Mouse (Mus musculus) lung, postnatal 14 days (tissue): ENCODE measurements around the gene Nemf.
"Not testable (repeated sequence)": the region's sequence is repeated elsewhere in the genome, so short reads cannot be mapped to it uniquely, and the experiment has no call there.

Experiments used
- DNase-seq: peaks from one replicate; pipeline ENCODE4 v3.0.0; 2021

Nemf gene

GRCm38 (mm10) chr12:69371854-69372671 lies 15.1 kb upstream of the Nemf start, which contains the start of the genes Arf6 and Gm9887:
Gene Arf6 (plus strand): TSS chr12:69372150.
Gene Gm9887 (minus strand): TSS chr12:69372458.
- peak; percentile 99 for DNase-seq

GRCm38 (mm10) chr12:69371421-69371853 lies 14.5 kb upstream of the Nemf start:
- no peak for DNase-seq

- no peak for DNase-seq
Observed at GRCm38 (mm10) chr12:69370936-69371335, 14.0 kb upstream of the Nemf start.

GRCm38 (mm10) chr12:69367557-69367956 lies 10.6 kb upstream of the Nemf start:
- DNase-seq: no peak

GRCm38 (mm10) chr12:69366424-69366823 lies 9.5 kb upstream of the Nemf start:
- no peak for DNase-seq

- no peak for DNase-seq
Observed at GRCm38 (mm10) chr12:69365757-69366156, 8.8 kb upstream of the Nemf start.

- DNase-seq: peak; percentile 88
Observed at GRCm38 (mm10) chr12:69363899-69364762, 7.2 kb upstream of the Nemf start.

DNA sequence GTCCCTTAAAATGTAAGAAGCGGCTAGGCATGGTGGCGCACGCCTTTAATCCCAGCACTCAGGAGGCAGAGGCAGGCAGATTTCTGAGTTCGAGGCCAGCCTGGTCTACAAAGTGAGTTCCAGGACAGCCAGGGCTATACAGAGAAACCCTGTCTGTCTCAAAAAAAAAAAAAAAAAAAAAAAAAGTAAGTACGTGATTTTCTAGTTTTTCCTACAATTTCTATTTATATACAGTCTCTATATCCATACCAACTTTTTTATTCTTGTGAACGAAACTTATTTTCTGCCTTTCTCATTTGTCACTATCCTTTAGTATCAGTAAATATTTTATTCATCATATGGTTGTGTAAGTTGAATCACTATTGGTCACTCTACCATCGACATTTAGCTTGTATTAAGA lies 6.1 kb upstream of the Nemf start:
- DNase-seq: not testable (repeated sequence)

GRCm38 (mm10) chr12:69362388-69362787 lies 5.4 kb upstream of the Nemf start:
- DNase-seq: no peak

- no peak for DNase-seq
Observed at GRCm38 (mm10) chr12:69361919-69362318, 5.0 kb upstream of the Nemf start.

DNA sequence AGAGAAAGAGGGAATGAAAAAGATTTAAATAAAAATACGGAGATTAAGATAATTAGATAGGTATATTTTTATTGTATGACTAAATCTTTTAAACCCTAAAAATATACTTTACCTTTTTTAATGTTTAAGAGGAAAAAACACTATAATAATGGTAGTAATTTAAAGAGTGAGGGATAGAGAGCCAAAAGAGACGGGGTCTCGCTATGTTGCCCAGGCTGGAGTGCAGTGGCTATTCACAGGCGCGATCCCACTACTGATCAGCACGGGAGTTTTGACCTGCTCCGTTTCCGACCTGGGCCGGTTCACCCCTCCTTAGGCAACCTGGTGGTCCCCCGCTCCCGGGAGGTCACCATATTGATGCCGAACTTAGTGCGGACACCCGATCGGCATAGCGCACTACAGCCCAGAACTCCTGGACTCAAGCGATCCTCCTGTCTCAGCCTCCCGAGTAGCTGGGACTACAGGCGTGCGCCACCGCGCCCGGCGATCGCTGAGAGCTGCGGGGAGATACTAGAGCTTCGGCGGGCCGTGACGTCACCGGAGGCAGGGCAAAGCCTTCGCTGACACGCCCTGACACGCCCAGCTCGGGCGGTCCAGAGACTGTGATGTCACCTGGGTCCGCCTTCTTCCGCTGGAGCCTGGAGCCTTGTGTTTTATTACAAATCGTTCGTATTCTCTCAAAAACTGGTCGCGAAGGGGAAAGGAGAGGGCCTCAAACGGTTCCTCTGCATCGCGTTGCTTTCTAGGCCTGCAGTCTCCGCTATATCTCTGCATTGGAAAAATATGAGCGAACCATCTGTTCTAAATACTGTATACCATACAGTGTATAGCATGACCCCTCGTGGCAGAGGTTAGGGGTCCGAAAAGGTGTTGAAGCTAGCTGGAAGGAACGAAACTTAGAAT lies 4.3 kb upstream of the Nemf start:
- DNase-seq: peak; percentile 100

DNA sequence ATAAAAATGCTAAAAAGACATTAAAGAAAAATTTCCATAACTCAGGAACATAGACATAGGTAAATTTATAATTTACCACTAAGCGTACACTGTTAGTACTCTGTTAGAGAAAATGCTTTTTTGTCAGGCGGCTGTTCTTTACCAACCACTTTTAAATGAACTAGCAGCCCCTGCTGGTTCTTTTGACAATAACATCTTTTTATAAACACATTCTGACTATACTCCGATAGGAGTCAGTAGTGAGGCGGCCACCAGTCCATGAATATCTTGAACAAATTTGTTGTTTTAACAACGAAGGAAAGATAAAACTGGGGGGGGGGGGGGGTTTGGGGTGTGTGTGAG lies 3.7 kb upstream of the Nemf start:
- peak; percentile 28 for DNase-seq

DNA sequence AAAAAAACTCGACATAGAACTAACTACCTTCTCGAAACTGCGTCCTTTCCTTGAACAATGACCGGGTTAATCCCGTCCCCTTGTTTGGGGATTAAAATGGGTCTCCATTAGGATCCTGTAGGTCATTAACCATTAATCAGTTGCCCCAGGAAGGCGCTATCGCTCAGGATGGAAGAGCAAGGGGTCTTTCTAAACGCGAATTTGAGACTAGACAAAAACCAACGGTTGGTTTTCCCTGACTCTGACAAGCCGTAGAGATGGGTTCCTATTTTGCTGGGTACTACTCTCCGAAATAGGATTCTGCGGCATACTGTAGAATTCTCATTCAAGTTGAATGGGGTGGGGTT lies 308 bp upstream of the Nemf start:
- peak; percentile 29 for DNase-seq

DNA sequence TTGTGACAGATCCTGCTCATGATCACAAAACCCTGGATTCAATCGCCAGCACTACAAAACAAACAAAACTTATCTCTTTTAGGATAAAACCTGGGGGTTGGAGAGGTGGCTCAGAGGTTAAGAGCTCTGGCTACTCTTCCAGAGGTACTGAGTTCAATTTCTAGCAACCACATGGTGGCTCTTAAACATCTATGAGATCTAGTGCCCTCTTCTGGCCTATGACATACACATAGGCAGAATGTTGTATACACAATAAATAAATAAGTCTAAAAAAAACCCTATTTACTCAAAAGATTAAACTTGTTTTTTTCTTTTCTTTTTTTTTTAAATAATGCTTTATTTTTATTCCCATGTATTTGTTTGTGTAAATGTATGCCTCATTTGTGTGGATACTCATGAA lies 5.3 kb downstream of the Nemf start:
- no peak for DNase-seq

DNA sequence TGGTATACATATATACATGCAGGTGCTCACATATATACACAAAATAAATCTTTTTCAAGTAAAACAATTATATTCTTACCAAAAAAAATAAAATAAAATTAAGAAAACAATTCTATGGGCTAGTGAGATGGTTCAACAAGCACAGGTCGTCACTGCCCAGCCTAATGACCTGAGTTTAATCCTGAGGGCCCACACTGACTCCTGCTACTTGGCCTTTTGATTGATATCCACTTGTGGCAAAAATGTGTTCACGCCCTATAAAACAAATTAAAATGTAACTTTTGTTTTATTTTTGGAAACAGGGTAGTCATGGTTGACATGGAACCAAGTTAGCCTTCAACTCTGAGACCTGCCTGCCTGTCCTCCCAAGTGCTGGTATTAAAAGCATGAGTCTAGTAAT lies 7.0 kb downstream of the Nemf start:
- DNase-seq: no peak

DNA sequence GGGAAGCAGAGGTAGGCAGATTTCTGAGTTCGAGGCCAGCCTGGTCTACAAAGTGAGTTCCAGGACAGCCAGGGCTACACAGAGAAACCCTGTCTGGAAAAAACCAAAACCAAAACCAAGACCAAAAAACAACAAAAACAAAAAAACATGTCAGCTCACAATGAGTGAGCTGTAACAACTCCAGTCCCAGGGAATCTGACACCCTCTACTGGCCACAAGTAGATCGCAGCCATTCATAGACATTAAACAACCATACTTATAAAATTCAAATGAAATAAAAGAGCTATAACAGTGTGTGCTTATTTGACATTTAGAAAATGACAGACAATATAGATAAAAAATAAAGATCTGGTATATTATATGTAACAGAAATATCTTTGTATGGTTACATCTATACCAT lies 23.4 kb downstream of the Nemf start:
- peak; percentile 47 for DNase-seq

DNA sequence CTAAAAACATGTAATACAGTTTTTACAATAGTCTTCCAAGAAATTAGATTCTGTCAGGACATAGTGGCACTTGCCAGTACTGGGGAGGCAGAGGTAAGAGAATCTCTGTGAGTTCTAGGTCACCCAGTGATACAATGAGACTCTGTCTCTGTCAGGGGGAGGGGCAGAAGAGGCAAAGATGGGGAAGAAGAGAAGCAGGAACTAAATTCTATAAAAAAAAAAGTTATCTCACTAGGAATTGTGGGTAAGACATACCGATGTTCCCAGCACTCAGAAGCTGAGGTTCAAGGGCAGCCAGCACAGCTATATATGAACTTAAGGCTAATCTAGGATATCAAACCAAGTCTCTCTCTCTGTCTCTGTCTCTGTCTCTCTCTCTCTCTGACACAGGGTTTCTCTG lies 24.8 kb downstream of the Nemf start:
- no peak for DNase-seq

- DNase-seq: no peak
Observed at GRCm38 (mm10) chr12:69331187-69331586, 25.8 kb downstream of the Nemf start.

- no peak for DNase-seq
Observed at GRCm38 (mm10) chr12:69318431-69318830, 38.5 kb downstream of the Nemf start.

- no peak for DNase-seq
Observed at GRCm38 (mm10) chr12:69309659-69310058, 47.3 kb downstream of the Nemf start.

DNA sequence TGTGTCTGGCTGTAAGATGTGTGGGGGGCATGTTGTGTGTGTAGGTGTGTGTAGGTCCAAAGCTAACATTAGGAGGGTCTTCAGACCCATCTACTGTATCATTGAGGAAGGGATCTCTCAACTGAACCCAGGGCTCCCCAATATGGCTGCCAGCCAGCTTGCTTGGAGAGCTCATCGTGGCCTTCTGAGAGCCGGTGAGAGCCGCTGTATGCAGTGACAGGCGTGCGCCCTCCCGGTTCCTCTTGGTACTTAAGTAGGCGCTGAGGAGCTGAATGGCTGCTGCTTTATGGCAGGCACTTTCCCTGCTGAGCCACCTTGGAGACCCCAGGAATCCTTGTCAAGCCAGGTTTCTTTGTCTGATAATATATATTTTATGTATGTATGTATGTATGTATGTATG lies 50.6 kb downstream of the Nemf start:
- DNase-seq: no peak

- DNase-seq: no peak
Observed at GRCm38 (mm10) chr12:69304051-69304450, 52.9 kb downstream of the Nemf start.

GRCm38 (mm10) chr12:69302171-69302570 lies 54.8 kb downstream of the Nemf start:
- DNase-seq: no peak
